Mouse (Mus musculus): ENCODE measurements at regions not wholly inside any gene's neighbourhood (a gene's known extent, or its start where the extent isn't known, plus 50 kb on each side); places are given as distances from the start of the nearest gene placed in this dataset.
A peak's percentile ranks its signal among the peaks of the same experiment; 100 is the strongest.

- DNase-seq (ENCODE audit: low read depth, low spot score), result no peak
These were observed 590.0 kb downstream of the Iqcm start for GRCm38 (mm10) chr8:76038526-76038925.

DNA sequence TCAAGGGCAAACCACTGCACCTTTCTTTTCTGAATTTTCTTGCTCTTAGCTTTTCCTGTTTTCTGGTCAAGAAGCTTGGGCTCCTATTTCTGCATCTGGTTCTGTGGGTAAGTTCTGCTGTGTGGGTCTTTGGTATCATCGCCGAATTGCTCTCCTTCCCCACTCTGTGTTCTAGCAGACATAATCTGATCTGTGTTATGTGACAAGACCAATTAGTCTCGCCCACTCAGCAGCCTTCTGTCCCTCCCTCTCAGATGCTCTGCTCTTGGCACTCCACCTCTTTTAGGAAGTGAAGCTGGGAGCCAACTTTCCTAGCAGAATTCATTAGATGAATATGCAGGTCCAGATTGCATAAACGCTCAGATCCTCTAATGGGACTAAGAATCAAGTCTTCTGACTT is 603.5 kb downstream of the Iqcm start:
- no peak for DNase-seq (ENCODE audit: low read depth, low spot score)

DNA sequence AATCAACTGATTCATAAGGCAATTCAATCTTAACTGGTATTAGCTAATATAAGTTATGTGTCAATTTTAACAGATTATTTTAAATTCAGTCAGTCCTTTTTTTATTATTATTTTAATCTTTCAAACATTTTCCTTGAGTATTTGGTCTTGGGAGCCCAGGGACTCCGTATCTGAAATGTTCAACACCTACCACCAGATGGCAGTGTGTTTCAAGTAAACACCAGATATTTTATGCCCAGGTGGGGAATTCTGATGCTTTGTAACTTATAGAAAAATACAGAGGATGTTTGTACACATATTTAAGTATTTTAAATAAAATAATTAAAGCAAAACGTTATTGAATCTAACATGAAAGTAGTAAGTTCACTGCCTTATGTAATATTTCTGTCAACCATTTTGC is 619.2 kb downstream of the Iqcm start:
- DNase-seq (ENCODE audit: low read depth, low spot score), result peak; percentile 13

GRCm38 (mm10) chr8:76072671-76073351 is 624.3 kb downstream of the Iqcm start:
- no peak for DNase-seq (ENCODE audit: low read depth, low spot score)

DNA sequence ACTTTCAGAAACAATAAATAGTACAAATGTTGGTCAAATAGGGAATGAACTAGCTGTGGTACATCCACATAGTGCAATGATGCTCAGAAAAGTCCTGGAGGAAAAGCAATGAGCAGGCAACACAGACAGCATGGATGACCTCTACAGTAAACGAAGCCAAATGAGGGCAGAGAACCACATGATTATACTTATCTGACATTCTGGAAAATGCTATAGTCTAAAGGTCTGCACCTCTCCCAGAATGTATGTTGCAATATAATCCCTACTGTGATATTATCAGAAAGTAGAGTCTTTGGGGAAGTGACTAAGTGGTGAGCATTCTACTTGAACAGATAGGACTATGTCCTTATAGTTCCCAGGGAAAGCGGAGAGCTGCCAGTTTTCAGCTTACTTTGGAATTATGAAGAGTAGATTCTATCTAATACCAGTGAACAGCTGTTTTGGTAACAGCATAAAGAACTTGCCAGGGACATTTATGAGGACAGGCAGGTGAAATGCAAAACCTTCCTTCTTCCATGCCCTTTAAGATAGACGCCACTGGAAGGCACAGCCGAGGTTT is 672.2 kb downstream of the Iqcm start:
- DNase-seq (ENCODE audit: low read depth, low spot score), result no peak

- peak; percentile 29 for DNase-seq (ENCODE audit: low read depth, low spot score)
These were observed 679.0 kb downstream of the Iqcm start for GRCm38 (mm10) chr8:76127486-76127885.

GRCm38 (mm10) chr8:76137219-76137618 is 688.7 kb downstream of the Iqcm start:
- no peak for DNase-seq (ENCODE audit: low read depth, low spot score)

GRCm38 (mm10) chr8:76148681-76149080 is 700.2 kb downstream of the Iqcm start:
- no peak for DNase-seq (ENCODE audit: low read depth, low spot score)

DNA sequence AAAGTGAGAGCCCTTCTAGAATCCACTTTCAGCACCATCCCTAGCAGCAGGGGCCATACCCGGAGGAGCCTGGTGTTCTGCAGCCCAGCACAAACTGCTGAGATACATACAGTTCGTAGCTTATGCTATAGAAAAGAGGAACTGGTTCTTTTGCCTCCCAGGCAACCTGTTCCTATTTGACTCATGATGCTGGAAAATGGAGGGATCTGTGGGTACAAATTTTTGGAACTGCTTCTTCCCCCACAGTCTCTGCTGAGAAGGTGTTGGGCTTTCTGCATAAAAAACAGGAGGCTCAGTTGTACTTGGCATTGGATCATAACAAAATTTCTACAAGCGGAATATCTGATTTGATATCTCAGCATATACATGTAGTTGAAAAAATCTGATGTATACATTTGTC is 716.7 kb upstream of the Nr3c2 start:
- no peak for DNase-seq (ENCODE audit: low read depth, low spot score)

GRCm38 (mm10) chr8:76183836-76184235 is 715.4 kb upstream of the Nr3c2 start:
- DNase-seq (ENCODE audit: low read depth, low spot score), result no peak

DNA sequence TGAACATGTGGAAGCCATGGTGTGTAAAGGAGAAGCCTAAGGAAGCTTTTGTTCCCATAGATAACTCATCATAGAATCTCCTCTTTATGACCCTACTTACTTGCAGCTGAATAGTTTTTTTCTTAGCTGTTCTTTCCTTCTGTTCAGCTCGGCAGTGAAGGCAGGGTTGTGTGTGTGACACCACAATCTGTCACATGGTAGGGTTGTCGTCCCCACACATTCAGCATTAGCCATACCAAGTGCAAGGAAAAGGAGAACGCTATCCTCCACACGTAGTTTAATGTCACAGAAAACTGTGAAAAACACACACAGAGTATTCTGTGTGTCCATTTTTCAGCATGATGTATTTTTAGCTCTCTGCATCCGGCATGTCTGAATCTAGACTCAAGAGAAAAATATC is 711.9 kb upstream of the Nr3c2 start:
- no peak for DNase-seq (ENCODE audit: low read depth, low spot score)

- no peak for DNase-seq (ENCODE audit: low read depth, low spot score)
These were observed 687.4 kb upstream of the Nr3c2 start for GRCm38 (mm10) chr8:76211891-76212290.

DNA sequence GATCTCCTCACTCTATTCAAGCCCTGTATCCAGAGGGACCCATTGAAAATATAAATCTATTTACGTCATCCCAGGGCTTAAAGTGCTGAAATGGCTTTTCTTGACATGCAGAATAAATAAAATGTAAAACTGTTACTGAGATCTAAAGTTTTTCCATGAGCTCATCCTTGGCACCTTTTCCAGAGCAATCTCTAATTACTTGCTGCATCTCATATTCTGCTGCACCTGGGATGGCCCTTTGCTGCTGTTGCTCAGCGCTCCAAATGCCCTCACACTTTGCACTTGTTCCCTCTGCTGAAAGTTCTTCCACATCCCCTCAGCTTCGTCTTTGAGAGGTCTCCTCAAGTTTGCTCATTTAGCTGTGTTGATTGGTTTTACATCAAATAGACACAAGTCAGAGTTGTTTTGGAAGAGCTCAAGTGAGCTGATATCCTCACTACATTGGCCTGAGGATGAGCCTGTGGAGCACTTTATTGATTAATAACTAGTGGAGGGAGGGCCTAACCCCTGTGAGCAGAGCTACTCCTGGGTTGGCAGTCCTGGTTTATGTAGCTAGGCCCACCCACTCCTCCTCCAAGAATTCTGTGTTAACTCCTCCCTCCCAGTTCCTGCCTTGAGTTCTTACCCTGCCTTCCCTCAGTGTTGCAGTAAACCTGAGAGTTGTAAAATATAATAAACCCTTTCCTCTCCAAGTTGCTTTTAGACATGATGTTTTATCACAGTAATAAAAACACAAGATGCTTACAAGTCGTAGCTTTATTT is 681.2 kb upstream of the Nr3c2 start:
- peak; percentile 8 for DNase-seq (ENCODE audit: low read depth, low spot score)

DNA sequence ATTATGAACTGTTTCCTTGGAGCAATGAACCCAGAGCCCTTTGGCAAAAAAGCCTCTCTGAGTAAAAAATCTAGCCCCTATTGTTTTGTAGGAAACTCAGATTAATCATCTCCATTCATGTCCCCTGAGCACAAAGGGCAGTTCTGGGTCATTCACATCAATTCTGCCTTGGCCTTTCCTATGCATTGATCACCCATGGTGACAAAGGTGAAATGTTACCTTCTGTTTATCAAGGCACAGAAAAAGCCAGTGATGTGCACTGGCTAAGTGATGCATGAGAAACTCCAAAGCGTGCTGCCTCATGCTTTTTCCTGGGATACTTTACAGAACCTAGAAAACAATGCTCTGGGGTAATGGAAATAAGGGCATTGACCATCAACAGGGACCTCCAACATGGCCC is 668.4 kb upstream of the Nr3c2 start:
- no peak for DNase-seq (ENCODE audit: low read depth, low spot score)

DNA sequence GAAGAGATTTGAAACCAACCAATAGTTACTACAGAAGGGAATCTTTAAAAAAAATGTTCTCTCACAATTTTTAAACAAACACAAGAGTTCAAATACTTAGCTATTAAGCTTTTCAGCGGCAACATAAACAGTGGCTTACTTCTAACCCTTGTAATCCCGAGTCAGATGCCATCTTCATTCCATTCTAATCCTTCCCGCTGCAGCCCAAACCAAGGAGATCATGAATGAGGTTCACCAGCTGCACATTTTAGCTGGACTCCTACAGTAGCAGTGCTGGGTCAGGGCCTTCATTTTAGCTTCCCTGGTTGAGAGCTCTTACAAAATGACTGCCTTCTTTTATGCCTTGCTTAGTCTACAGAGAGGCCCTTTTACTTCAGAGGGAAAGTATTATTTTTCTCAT is 650.0 kb upstream of the Nr3c2 start:
- DNase-seq (ENCODE audit: low read depth, low spot score), result no peak

GRCm38 (mm10) chr8:76252161-76253010 is 646.9 kb upstream of the Nr3c2 start:
- DNase-seq (ENCODE audit: low read depth, low spot score), result no peak
